Mouse (Mus musculus): ENCODE data around the gene Rcan3. TPM values are rescaled to one million over a fixed set of nuclear protein-coding genes. Genes with fewer than 3 reads are reported as not detected.

The Rcan3 gene
- polyA plus RNA-seq, 1 experiment from 2014 or later = 4.9 TPM

DNA sequence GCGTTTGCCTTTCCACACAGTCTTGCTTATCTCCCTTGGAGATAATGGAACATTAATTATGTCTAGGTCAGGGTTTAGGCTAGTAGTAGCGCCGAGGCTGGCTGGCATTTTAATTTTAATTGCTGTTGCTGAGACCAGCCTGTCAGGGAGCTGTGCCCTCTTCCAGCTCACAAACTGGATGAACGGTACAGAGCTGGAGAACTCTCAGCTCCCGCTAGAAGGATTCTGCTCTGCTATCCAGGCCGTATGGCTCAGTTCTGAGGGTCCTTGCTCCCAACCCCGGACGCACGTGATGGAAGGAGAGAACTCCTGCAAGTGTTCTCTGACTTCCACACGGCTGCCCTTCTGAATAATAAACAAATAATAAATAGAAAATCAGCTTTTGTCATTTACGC is 739 bp upstream of the Rcan3 start:
- H3K4me3 ChIP-seq (ENCODE audit: low read depth, low read length) = peak overlapping the region; percentile 66
- H3K36me3 ChIP-seq (replicated peaks; ENCODE audit: insufficient read depth, low read length) = no peaks in the 10 kb centered on the region
- peak overlapping the region; percentile 93 for H3K4me2 ChIP-seq (ENCODE audit: low read depth, low read length)
- no peaks in the 10 kb centered on the region for H3K9me3 ChIP-seq (ENCODE audit: low read length)
- peaks cover 13% of the 10 kb centered on the region for H3K4me1 ChIP-seq (ENCODE audit: insufficient read depth)
- no peaks in the 10 kb centered on the region for H3K27me3 ChIP-seq (ENCODE audit: insufficient read depth, low read length)
- H3K27ac ChIP-seq (ENCODE audit: low read depth) = peak overlapping the region; percentile 76
- peak overlapping the region; percentile 62 for H3K9ac ChIP-seq (replicated peaks)
- no peak for DNase-seq
- no peak for TF ChIP-seq CTCF (IDR thresholded peaks at IDR 0.05; ENCODE audit: low read depth)
- TF ChIP-seq EP300 (IDR thresholded peaks at IDR 0.05; ENCODE audit: low read depth) = no peak
- WGBS (ENCODE audit: insufficient replicate concordance) = 31% methylated on average over 11 of the region's 11 CpGs
- no peak for ATAC-seq

GRCm38 (mm10) chr4:135433086-135433442 is 589 bp downstream of the Rcan3 start:
- DNase-seq (peak; percentile 26), ATAC-seq (no peak)
- Histone ChIP-seq H3K4me2 (ENCODE audit: low read depth, low read length) (peak overlapping the region; percentile 93), H3K36me3 (replicated peaks; ENCODE audit: insufficient read depth, low read length) (no peaks in the 10 kb centered on the region), H3K9me3 (ENCODE audit: low read length) (no peaks in the 10 kb centered on the region), H3K9ac (replicated peaks) (peak overlapping the region; percentile 79), H3K4me1 (ENCODE audit: insufficient read depth) (peaks cover 9% of the 10 kb centered on the region), H3K27ac (ENCODE audit: low read depth) (no peak overlapping the region), H3K27me3 (ENCODE audit: insufficient read depth, low read length) (no peaks in the 10 kb centered on the region), H3K4me3 (ENCODE audit: low read depth, low read length) (peak overlapping the region; percentile 66)
- TF ChIP-seq CTCF (IDR thresholded peaks at IDR 0.05; ENCODE audit: low read depth) (no peak), EP300 (IDR thresholded peaks at IDR 0.05; ENCODE audit: low read depth) (no peak)
- 19% methylated on average over 10 of the region's 10 CpGs for WGBS (ENCODE audit: insufficient replicate concordance)

DNA sequence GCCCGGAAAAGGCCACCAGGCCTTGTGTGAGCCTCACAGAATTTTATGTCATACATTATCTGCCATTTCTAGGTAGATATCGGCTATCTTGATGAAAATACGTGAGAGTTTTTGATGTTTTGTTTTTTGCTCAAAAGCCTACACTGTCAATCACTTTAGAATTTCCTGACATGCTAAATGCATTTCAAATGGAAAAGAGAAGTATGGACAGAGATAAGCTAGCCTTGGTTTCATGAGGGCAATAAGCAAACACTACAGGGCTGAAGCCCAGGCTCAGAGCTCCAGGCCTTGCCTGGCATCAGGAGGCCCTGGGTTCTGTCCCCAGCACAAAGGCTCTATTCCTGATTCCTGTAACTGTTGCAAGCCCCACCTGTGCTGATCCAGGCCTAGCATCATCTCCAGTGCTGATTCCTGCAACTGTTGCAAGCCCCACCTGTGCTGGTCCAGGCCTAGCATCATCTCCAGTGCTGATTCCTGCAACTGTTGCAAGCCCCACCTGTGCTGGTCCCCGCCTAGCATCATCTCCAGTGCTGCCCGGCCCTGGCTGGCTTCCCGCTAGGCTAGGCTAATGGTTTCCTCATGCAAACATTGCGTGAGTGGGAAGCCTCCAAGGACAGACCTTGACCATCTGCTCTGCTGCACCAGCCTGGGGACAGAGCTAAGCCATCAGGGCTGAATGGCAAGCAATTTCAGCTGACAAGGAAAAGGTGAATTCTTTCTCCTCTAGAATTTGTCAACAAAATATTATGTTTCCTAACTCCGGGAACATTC is 3.5 kb downstream of the Rcan3 start:
- Histone ChIP-seq H3K27me3 (ENCODE audit: insufficient read depth, low read length) (no peaks in the 10 kb centered on the region), H3K4me2 (ENCODE audit: low read depth, low read length) (no peak overlapping the region), H3K9me3 (ENCODE audit: low read length) (no peaks in the 10 kb centered on the region), H3K4me3 (ENCODE audit: low read depth, low read length) (no peak overlapping the region), H3K4me1 (ENCODE audit: insufficient read depth) (peaks cover 5% of the 10 kb centered on the region), H3K27ac (ENCODE audit: low read depth) (no peak overlapping the region), H3K9ac (replicated peaks) (no peak overlapping the region), H3K36me3 (replicated peaks; ENCODE audit: insufficient read depth, low read length) (no peaks in the 10 kb centered on the region)
- 62% methylated on average over 8 of the region's 8 CpGs for WGBS (ENCODE audit: insufficient replicate concordance)
- no peak for ATAC-seq
- no peak for TF ChIP-seq CTCF (IDR thresholded peaks at IDR 0.05; ENCODE audit: low read depth)
- no peak for TF ChIP-seq EP300 (IDR thresholded peaks at IDR 0.05; ENCODE audit: low read depth)
- peak; percentile 34 for DNase-seq

DNA sequence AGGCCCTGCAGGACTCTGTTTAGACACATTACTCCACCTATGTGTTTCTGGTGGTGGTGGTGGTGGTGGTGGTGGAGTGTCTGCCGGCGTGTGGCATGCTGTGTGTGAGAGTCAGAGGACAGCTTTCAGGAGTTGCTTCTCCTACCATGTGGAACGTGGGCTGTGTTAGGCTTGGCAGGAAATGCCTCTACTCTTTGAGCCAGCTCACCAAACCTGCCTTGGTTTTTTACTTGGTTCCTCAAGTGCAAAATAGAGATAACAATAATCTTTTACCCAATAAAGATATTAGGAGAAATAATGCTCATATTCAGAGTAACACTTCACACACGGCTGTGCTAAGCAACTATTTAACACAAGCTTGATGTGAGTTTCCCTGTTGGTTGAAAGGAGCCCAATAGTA is 4.3 kb downstream of the Rcan3 start:
- no peak for TF ChIP-seq EP300 (IDR thresholded peaks at IDR 0.05; ENCODE audit: low read depth)
- Histone ChIP-seq H3K4me3 (ENCODE audit: low read depth, low read length) (no peak overlapping the region), H3K27ac (ENCODE audit: low read depth) (no peak overlapping the region), H3K9ac (replicated peaks) (no peak overlapping the region), H3K4me2 (ENCODE audit: low read depth, low read length) (no peak overlapping the region), H3K36me3 (replicated peaks; ENCODE audit: insufficient read depth, low read length) (no peaks in the 10 kb centered on the region), H3K9me3 (ENCODE audit: low read length) (no peaks in the 10 kb centered on the region), H3K4me1 (ENCODE audit: insufficient read depth) (peaks cover 3% of the 10 kb centered on the region), H3K27me3 (ENCODE audit: insufficient read depth, low read length) (no peaks in the 10 kb centered on the region)
- ATAC-seq (no peak), DNase-seq (no peak)
- whole genome bisulfite sequencing (ENCODE audit: insufficient replicate concordance) = 44% methylated on average over 4 of the region's 4 CpGs

DNA sequence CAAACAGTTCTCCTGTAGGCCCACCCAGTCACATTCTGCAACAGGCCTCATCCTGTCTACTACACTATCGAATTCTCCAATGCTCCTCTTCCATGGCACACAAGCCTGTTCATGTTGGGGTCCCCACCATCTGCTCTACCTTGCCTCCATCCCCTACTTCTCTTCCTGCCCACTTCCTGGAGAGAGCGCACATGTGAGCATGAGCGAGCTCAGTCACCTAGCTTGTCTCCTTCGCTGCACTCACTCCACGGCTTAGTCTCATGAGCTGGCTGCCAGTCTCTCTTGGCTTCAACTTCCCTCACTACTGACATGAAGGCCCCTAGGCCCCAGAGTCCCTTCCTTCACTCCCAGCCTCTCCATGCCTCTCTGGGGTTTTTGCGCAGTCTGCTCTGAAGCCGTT is 7.1 kb downstream of the Rcan3 start:
- WGBS (ENCODE audit: insufficient replicate concordance) = 75% methylated on average over 7 of the region's 7 CpGs
- TF ChIP-seq EP300 (IDR thresholded peaks at IDR 0.05; ENCODE audit: low read depth) (no peak), CTCF (IDR thresholded peaks at IDR 0.05; ENCODE audit: low read depth) (no peak)
- Histone ChIP-seq H3K9me3 (ENCODE audit: low read length) (no peaks in the 10 kb centered on the region), H3K4me2 (ENCODE audit: low read depth, low read length) (no peak overlapping the region), H3K4me1 (ENCODE audit: insufficient read depth) (no peaks in the 10 kb centered on the region; the same call in 1 of the 2 replicates), H3K27me3 (ENCODE audit: insufficient read depth, low read length) (no peaks in the 10 kb centered on the region), H3K9ac (replicated peaks) (no peak overlapping the region), H3K4me3 (ENCODE audit: low read depth, low read length) (no peak overlapping the region), H3K27ac (ENCODE audit: low read depth) (no peak overlapping the region), H3K36me3 (replicated peaks; ENCODE audit: insufficient read depth, low read length) (peaks cover 2% of the 10 kb centered on the region; the same call in 1 of the 2 replicates)
- DNase-seq = no peak
- no peak for ATAC-seq

- no peak for ATAC-seq
- no peak for TF ChIP-seq EP300 (IDR thresholded peaks at IDR 0.05; ENCODE audit: low read depth)
- no peak for TF ChIP-seq CTCF (IDR thresholded peaks at IDR 0.05; ENCODE audit: low read depth)
- no peak overlapping the region for H3K4me3 ChIP-seq (ENCODE audit: low read depth, low read length)
- no peak overlapping the region for H3K27ac ChIP-seq (ENCODE audit: low read depth)
- H3K36me3 ChIP-seq (replicated peaks; ENCODE audit: insufficient read depth, low read length) = peaks cover 2% of the 10 kb centered on the region; the same call in 1 of the 2 replicates
- WGBS (ENCODE audit: insufficient replicate concordance) = 73% methylated on average over 9 of the region's 9 CpGs
- H3K4me2 ChIP-seq (ENCODE audit: low read depth, low read length) = no peak overlapping the region
- H3K4me1 ChIP-seq (ENCODE audit: insufficient read depth) = no peaks in the 10 kb centered on the region; the same call in 1 of the 2 replicates
- H3K27me3 ChIP-seq (ENCODE audit: insufficient read depth, low read length) = no peaks in the 10 kb centered on the region
- no peak for DNase-seq
- no peak overlapping the region for H3K9ac ChIP-seq (replicated peaks)
- no peaks in the 10 kb centered on the region for H3K9me3 ChIP-seq (ENCODE audit: low read length)
Observed at GRCm38 (mm10) chr4:135425625-135426024, 8.0 kb downstream of the Rcan3 start.
